Mouse (Mus musculus) embryo, embryonic 11 days (tissue): ENCODE measurements at regions not wholly inside any gene's neighbourhood (a gene's known extent, or its start where the extent isn't known, plus 50 kb on each side); places are given as distances from the start of the nearest gene placed in this dataset.
A peak's percentile ranks its signal among the peaks of the same experiment; 100 is the strongest.

ENCODE experiments used
- DNase-seq: peaks from one replicate; pipeline ENCODE4 v3.0.0-alpha.2; 2015

- no peak for DNase-seq
These were observed 74.8 kb upstream of the Stxbp5l start for GRCm38 (mm10) chr16:37459533-37459890.

GRCm38 (mm10) chr16:37458592-37459532 lies 74.1 kb upstream of the Stxbp5l start:
- DNase-seq = no peak

GRCm38 (mm10) chr16:37455971-37456370 lies 71.2 kb upstream of the Stxbp5l start:
- peak; percentile 49 for DNase-seq

GRCm38 (mm10) chr16:37449846-37450245 lies 65.1 kb upstream of the Stxbp5l start:
- DNase-seq = no peak

- DNase-seq = no peak
These were observed 61.0 kb upstream of the Stxbp5l start for GRCm38 (mm10) chr16:37445756-37446155.

- DNase-seq = no peak
These were observed 58.2 kb upstream of the Stxbp5l start for GRCm38 (mm10) chr16:37442936-37443335.

GRCm38 (mm10) chr16:37442481-37442880 lies 57.7 kb upstream of the Stxbp5l start:
- no peak for DNase-seq

- peak; percentile 36 for DNase-seq
These were observed 55.9 kb upstream of the Stxbp5l start for GRCm38 (mm10) chr16:37440628-37441164.
